Mouse (Mus musculus) gastrocnemius, postnatal 25 days (tissue): ENCODE data around the gene Gpr142. TPM values are rescaled to one million over a fixed set of nuclear protein-coding genes. Genes with fewer than 3 reads are reported as not detected.

Source experiments
- DNase-seq: peaks from one replicate; pipeline ENCODE4 v3.0.0; 2022
- total RNA-seq, 2 experiments: library from RNA; stranded (reverse); gene quantifications; 1 replicate in 1 of 2; 2 replicates in 1 of 2; pipeline ENCODE4 v1.2.3; 2021

The Gpr142 gene
- total RNA-seq, 2 experiments from 2014 or later, result not detected

- DNase-seq, result no peak
These were observed 3.2 kb downstream of the Gpr142 start for GRCm38 (mm10) chr11:114801906-114802305.

DNA sequence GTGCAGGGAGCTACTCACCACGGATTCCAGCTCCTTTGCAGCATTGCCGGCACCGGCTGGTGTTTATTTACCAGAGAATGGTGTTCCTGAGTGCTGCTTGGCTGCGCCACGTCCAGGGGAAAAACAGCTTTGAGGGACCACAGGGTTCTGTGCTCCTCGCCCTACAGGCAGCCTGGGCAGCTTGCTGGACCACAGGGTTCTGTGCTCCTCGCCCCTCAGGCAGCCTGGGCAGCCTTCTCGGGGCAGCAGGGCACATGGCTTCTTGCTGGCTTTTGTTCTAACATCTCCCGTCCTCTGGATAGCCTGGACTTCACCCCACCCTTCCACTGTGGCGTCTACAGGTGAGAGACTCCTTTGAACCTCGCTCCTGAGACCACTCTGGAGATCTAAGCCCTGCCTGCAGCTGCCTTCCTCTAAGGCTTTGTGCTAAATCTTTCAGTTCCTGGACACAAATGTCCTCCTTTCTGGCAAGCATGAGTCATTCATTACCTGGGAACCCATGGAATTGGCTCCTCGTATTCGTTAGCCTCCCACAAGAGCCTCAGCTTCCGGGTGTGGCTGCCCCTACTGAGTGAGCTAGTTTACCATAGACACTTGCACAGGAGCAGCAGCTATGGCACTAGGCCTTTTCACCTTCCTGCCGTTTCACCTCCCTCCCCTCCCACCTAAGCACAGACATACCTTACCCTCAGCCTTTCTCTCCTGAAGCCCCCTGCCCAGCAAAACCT, 4.0 kb downstream of the Gpr142 start:
- DNase-seq, result no peak

- DNase-seq, result no peak
These were observed 5.3 kb downstream of the Gpr142 start for GRCm38 (mm10) chr11:114803990-114804389.

DNA sequence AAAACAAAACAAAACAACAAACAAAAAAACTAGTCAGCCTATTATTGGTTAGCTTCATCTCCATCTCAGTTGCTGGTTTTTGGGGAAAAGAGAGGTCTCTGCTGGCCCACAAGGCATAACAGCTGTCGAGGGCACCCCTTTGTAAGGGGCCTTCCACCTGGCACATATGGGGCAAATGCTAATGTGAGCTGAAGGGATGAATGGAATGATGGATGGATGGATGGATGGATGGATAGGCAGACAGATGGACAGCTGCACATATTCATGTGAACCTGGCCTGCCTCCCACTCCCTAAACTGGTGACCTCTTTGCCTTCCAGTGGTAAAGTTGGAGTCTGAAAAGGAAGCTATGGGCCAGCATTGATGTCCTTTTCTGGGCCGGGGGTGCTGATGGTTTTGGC, 8.3 kb downstream of the Gpr142 start:
- DNase-seq, result no peak

GRCm38 (mm10) chr11:114807686-114808427, 9.1 kb downstream of the Gpr142 start:
- DNase-seq, result no peak

- DNase-seq, result no peak
These were observed 10.6 kb downstream of the Gpr142 start for GRCm38 (mm10) chr11:114809371-114809770.

DNA sequence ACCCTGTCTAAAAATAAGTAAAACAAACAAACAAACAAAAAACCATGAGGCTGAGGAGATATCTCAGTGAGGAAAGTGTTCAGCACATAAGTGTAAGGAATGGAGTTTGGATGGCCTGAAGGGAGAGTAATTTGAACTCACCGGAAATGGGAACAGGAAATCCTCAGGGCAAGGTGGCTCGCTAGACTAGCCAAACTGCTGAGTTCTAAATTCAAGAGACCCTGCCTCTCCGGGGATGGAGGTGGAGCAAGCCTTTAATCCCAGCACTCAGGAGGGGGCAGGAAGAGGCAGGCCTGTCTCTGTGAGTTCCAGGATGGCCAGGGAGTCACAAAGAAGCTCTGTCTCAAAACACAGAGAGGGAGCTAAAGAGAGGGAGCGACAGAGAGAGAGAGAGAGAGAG, 11.6 kb downstream of the Gpr142 start:
- DNase-seq, result no peak

DNA sequence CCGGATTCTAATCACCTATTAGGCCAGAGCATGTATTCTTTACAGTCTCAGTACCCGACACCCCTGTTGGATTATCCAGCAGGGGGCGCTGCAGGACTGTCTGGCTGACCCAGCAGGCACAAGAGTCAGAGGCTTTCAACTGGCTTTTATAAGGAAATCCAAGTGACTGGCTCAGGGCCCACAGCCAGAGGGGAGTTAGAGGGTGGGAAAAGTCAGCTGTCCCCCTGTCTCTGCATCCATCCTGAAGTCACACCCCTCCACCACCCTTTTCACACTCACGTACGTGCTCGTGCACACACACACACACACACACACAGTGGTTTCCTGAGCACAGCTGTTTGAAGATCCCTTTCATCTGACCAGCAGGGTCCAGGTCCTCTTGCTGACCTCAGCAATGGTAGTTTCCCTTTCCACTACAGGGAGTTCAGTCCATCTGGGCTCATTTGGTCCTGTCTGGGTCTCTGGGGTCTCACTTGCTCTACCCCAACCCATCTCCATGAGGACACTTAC, 14.1 kb downstream of the Gpr142 start:
- DNase-seq, result peak; percentile 73

GRCm38 (mm10) chr11:114814873-114815592, 16.3 kb downstream of the Gpr142 start:
- DNase-seq, result peak; percentile 51

GRCm38 (mm10) chr11:114816934-114817333, 18.2 kb downstream of the Gpr142 start:
- no peak for DNase-seq

DNA sequence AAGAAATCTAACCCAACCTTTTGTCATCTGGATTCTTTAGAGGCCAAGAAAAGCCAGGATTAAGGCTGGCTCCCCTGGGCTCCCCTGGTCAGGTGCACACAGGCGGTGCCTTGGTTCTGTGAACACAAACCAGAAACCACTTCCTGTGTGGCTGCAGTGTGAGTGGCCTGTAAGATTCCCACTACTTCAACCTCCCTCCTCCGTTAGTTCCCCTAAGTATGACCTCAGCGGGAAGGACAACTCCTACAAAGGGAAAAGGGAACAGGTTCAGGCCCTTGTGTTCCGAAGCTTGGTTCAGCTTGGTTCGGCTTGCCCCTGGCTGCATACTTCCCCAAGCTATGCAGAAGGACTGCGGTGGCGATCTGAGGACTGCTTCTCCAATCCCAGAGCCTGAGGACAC, 19.5 kb downstream of the Gpr142 start:
- DNase-seq, result peak; percentile 15

GRCm38 (mm10) chr11:114819110-114819509, 20.4 kb downstream of the Gpr142 start:
- DNase-seq, result no peak

GRCm38 (mm10) chr11:114820444-114820843, 21.7 kb downstream of the Gpr142 start:
- DNase-seq, result no peak

DNA sequence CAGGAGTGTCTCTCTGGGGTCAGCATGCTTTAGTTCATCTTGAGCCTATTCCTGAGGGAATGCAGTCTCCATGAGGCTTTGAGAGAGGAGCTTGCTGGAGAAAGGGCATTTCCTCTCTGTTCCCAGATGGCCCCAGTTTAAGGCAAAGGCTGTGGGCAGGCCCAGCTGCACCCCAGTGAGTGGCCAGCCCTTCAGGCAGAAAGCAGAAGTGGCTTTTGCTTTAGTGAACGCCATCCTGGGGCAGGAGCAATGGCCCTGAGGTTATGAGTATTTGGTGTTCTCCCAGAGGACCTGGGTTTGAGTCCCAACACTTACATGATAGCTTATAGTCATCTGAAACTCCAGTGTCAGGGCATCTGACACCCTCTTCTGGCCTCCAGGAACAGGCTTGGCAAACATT, 22.6 kb downstream of the Gpr142 start:
- no peak for DNase-seq

GRCm38 (mm10) chr11:114822727-114823126, 24.0 kb downstream of the Gpr142 start:
- DNase-seq, result peak; percentile 48

DNA sequence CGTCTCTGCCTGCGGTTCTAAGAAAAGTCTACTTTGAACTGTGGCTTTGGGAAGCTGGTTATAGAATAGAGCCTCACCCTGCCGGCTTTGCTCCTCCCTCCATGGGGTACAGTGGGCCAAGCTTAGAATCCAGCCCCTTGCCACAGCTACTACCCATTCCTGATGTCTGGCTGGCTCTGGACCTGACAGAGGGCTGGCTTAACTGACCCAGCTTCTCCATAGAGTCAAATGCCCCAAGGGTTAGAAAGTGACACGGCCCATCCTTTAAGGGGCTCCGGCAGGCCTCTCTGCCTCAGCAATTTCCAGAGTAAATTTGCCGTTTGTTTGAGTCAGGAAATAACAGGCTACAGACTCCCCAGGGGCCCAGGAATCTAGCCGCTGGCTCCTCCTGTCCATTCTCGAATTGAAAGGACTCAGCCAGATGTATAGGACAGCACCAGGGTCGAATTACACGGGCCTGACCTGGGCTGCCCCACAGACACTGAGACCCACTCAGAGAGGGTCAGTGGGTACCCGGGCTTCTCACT, 24.5 kb downstream of the Gpr142 start:
- DNase-seq, result no peak

GRCm38 (mm10) chr11:114826686-114827085, 28.0 kb downstream of the Gpr142 start:
- DNase-seq, result no peak

DNA sequence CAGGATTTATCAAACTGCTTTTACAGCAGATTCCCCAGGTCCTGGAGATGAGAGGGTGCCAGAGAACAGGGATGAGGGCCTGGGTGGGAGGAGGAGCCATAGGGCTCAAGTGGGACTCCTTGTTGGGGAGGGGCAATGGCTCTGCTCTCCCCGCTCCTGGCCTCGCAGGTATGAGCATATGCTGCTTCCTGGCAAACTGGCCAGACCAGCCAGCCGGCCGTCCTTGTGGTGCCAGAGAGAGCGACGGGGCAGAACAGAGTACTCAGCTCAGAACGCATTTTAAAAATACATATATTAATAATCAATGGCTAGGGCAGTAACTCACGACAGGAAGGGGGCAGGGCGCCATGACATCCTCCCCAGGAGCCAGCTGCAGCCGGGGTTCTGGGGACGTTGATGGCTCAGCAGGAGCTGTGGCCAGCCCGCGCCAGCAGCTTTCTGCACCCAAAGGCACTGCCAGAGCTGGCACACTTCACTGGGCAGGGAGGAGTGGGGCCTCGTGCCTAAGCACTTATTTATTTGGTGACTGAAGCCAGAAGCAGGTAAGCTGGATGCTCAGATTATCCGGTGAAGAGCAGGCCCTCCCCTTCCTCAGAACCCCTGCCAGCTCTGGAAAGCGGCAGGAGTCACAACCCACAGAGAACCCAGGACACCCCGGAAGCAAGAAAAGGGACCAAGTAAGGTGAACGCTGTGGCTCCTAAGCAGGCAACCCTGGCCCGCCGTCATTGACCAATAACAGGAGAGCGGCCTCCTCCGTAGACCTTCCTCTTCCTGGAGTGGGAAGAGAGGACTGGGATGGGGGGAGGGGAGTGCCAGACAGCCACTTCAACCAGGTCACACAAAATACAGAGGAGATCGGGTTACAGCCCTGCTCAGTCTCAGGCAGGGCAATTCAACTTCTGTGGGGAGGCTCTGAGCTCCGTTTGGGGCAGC, 31.0 kb downstream of the Gpr142 start:
- DNase-seq, result peak; percentile 78

GRCm38 (mm10) chr11:114830433-114830773, 31.7 kb downstream of the Gpr142 start:
- peak; percentile 44 for DNase-seq

- no peak for DNase-seq
These were observed 34.4 kb downstream of the Gpr142 start for GRCm38 (mm10) chr11:114833166-114833565.

DNA sequence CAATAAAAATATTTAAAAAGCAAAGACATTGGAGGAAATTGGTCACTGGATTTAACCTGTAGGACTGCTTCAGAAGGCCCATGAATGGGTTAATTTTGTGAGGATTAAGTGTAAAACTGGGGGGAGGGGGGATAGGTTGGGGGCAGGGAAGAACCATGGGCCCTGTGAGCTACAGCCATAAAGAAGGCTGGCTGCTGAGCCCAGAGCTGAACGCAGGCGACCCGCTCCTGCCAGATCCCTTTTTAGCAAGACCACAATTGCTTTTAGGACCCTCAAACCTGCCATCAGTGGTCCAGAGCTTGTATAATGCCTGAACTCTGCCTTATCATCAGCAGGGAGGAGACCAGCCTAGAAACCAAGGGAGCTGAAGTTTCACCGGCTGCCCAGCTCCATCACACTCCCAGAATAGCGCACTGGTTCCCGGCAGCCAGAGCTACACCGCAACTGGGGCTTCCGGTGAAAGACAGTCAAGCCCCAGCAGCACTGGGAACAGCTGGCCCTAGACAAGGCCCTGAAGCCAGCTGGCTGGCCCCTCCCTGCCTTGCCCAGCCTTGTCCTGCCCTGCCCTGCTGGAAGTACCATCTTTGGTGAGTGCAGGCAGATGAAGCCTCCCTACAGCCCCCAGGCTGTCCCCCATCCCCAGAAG, 45.2 kb downstream of the Gpr142 start:
- peak; percentile 86 for DNase-seq
